Mouse (Mus musculus) MEL (cell line): ENCODE data around the gene Zyg11a. TPM values are rescaled to one million over a fixed set of nuclear protein-coding genes. Genes with fewer than 3 reads are reported as not detected.

Experiments
- DNase-seq: peaks from one replicate; pipeline ENCODE4 v3.0.0; 2011; ENCODE audit warnings: low read depth, low spot score
- H3K27ac ChIP-seq: 2 replicates; pipeline ENCODE4 v1.5.1; 2012; ENCODE audit warnings: low read depth, mild to moderate bottlenecking, control low read depth, low read length, moderate library complexity; ENCODE audit not compliant: control insufficient read depth
- H3K27me3 ChIP-seq, 2 experiments: fragments of 150-350 bp in 1 of 2; sonication (generic) in 1 of 2; 2 replicates each; pipeline ENCODE4 v1.6.1; 2012; ENCODE audit warnings: low read length in 2 of 2, mild to moderate bottlenecking in 2 of 2, improper control_type of control experiment in 1 of 2, moderate library complexity in 1 of 2; ENCODE audit not compliant: insufficient read depth in 2 of 2, control insufficient read depth in 1 of 2
- H3K36me3 ChIP-seq, 2 experiments: 2 replicates each; pipeline ENCODE4 v1.6.1; 2012 to 2014; ENCODE audit warnings: low read length in 2 of 2, improper control_type of control experiment in 1 of 2, inconsistent platforms in 1 of 2, mild to moderate bottlenecking in 1 of 2; ENCODE audit not compliant: insufficient read depth in 2 of 2, control insufficient read depth in 1 of 2
- H3K4me1 ChIP-seq, 2 experiments: fragments of 150-350 bp in 1 of 2; sonication (generic) in 1 of 2; 2 replicates each; pipeline ENCODE4 v1.6.1; 2012; ENCODE audit warnings: low read length in 2 of 2, improper control_type of control experiment in 1 of 2, mild to moderate bottlenecking in 1 of 2; ENCODE audit not compliant: insufficient read depth in 2 of 2, control insufficient read depth in 1 of 2
- H3K4me3 ChIP-seq, 2 experiments: fragments of 150-350 bp in 1 of 2; sonication (generic) in 1 of 2; 2 replicates each; pipeline ENCODE4 v1.5.1; 2012; ENCODE audit warnings: low read depth in 2 of 2, low read length in 2 of 2, mild to moderate bottlenecking in 2 of 2, moderate library complexity in 2 of 2, control low read depth in 1 of 2, improper control_type of control experiment in 1 of 2; ENCODE audit not compliant: control insufficient read depth in 1 of 2, insufficient read depth in 1 of 2
- H3K79me2 ChIP-seq: 2 replicates; pipeline ENCODE4 v1.6.1; 2012; ENCODE audit warnings: mild to moderate bottlenecking, low read length, moderate library complexity; ENCODE audit not compliant: control insufficient read depth, poor library complexity, insufficient read depth
- H3K9ac ChIP-seq: 2 replicates; pipeline ENCODE4 v1.6.1; 2012; ENCODE audit warnings: low read depth, mild to moderate bottlenecking, control low read depth, low read length, moderate library complexity; ENCODE audit not compliant: control insufficient read depth, poor library complexity, severe bottlenecking
- H3K9me3 ChIP-seq: fragments of 150-350 bp; sonication (generic); replicated peaks from 2 replicates; pipeline ENCODE4 v1.6.1; 2012; ENCODE audit warnings: mild to moderate bottlenecking, low read length, improper control_type of control experiment, moderate library complexity; ENCODE audit not compliant: insufficient read depth
- CHD2 ChIP-seq: IDR thresholded peaks from 2 replicates; pipeline ENCODE4 v1.6.1; 2011; ENCODE audit warnings: low read length, improper control_type of control experiment
- CTCF ChIP-seq, 3 experiments: IDR thresholded peaks in 2 of 3; conservative IDR thresholded peaks in 1 of 3; 2 replicates each; pipeline ENCODE4 v1.5.1; 2011 to 2012; ENCODE audit warnings: low read length in 3 of 3, low read depth in 2 of 3, mild to moderate bottlenecking in 2 of 3, improper control_type of control experiment in 1 of 3, inconsistent platforms in 1 of 3, mixed read lengths in 1 of 3, moderate library complexity in 1 of 3; ENCODE audit not compliant: control insufficient read depth in 1 of 3, insufficient read depth in 1 of 3, poor library complexity in 1 of 3, severe bottlenecking in 1 of 3
- GATA1 ChIP-seq: IDR thresholded peaks from 2 replicates; pipeline ENCODE4 v1.6.1; 2011; ENCODE audit warnings: low read depth, low read length, improper control_type of control experiment
- KAT2A ChIP-seq: conservative IDR thresholded peaks from 2 replicates; pipeline ENCODE4 v1.6.1; 2012; ENCODE audit warnings: low read depth, low read length, improper control_type of control experiment, inconsistent platforms
- MAZ ChIP-seq: IDR thresholded peaks from 2 replicates; pipeline ENCODE4 v1.6.1; 2012; ENCODE audit warnings: low read depth, mild to moderate bottlenecking, inconsistent platforms, low read length, improper control_type of control experiment
- MYB ChIP-seq: IDR thresholded peaks from 2 replicates; pipeline ENCODE4 v1.6.1; 2011; ENCODE audit warnings: mild to moderate bottlenecking, low read depth, low read length, improper control_type of control experiment
- NELFE ChIP-seq: IDR thresholded peaks from 2 replicates; pipeline ENCODE4 v1.6.1; 2011; ENCODE audit warnings: low read depth, low read length, improper control_type of control experiment
- POLR2A ChIP-seq, 2 experiments: IDR thresholded peaks; 2 replicates each; pipeline ENCODE4 v1.6.1; 2011 to 2012; ENCODE audit warnings: low read length in 2 of 2, mild to moderate bottlenecking in 2 of 2, control low read depth in 1 of 2, improper control_type of control experiment in 1 of 2, low read depth in 1 of 2, moderate library complexity in 1 of 2; ENCODE audit not compliant: control insufficient read depth in 1 of 2, insufficient read depth in 1 of 2, poor library complexity in 1 of 2
- POLR2AphosphoS2 ChIP-seq: IDR thresholded peaks from 2 replicates; pipeline ENCODE4 v1.6.1; 2011; ENCODE audit warnings: low read length, improper control_type of control experiment
- POLR2AphosphoS5 ChIP-seq: IDR thresholded peaks from 2 replicates; pipeline ENCODE4 v1.6.1; 2012; ENCODE audit warnings: low read depth, borderline replicate concordance, mild to moderate bottlenecking, inconsistent platforms, low read length, moderate library complexity, mixed read lengths
- RAD21 ChIP-seq: IDR thresholded peaks from 2 replicates; pipeline ENCODE4 v1.6.1; 2011; ENCODE audit warnings: mild to moderate bottlenecking, low read depth, low read length, improper control_type of control experiment
- RCOR1 ChIP-seq: IDR thresholded peaks from 2 replicates; pipeline ENCODE4 v1.6.1; 2012; ENCODE audit warnings: low read depth, mild to moderate bottlenecking, inconsistent platforms, low read length, improper control_type of control experiment
- USF2 ChIP-seq, 2 experiments: IDR thresholded peaks; 2 replicates each; pipeline ENCODE4 v1.6.1; 2011 to 2012; ENCODE audit warnings: improper control_type of control experiment in 2 of 2, low read length in 2 of 2, borderline replicate concordance in 1 of 2, inconsistent platforms in 1 of 2, low read depth in 1 of 2, mild to moderate bottlenecking in 1 of 2; ENCODE audit not compliant: insufficient read depth in 1 of 2
- ZC3H11A ChIP-seq: IDR thresholded peaks from 2 replicates; pipeline ENCODE4 v1.6.1; 2012; ENCODE audit warnings: low read depth, mild to moderate bottlenecking, inconsistent platforms, low read length, improper control_type of control experiment
- polyA plus RNA-seq, 2 experiments: library from polyadenylated mRNA; stranded (reverse) in 1 of 2; unstranded in 1 of 2; fragments of >175 nt in 1 of 2; fragments of >200 nt in 1 of 2; gene quantifications; 2 replicates each; pipeline versions ENCODE4 v1.2.1 to v1.2.4; 2012; ENCODE audit warnings: low replicate concordance in 2 of 2, low read depth in 1 of 2; ENCODE audit not compliant: insufficient read length in 2 of 2, insufficient read depth in 1 of 2, missing spikeins in 1 of 2
- total RNA-seq: library from RNA; depleted of rRNA; stranded (reverse); fragments of 300-350 nt; gene quantifications from 2 replicates; pipeline ENCODE4 v1.2.3, GENCODE M21; 2012; rRNA removed

Gene Zyg11a
- total RNA-seq (not detected in 2 replicates), polyA plus RNA-seq (under 1 TPM in 1 of 2 experiments, not detected in 1; 0.18 TPM)

GRCm38 (mm10) chr4:108217332-108218179, at the start of gene Zyg11a:
TSS of gene Zyg11a (minus strand) at chr4:108218048.
- H3K9me3 ChIP-seq = no peaks in the 10 kb centered on the region
- H3K27ac ChIP-seq = no peak within 1 kb of the TSS
- peaks cover 0 to 2% of the 10 kb centered on the region in 2 experiments; a peak in 2 of 4 replicates for H3K27me3 ChIP-seq
- DNase-seq = no peak
- H3K4me1 ChIP-seq = no peaks in the 10 kb centered on the region
- H3K36me3 ChIP-seq = no peaks in the 10 kb centered on the region
- no peak within 1 kb of the TSS for H3K9ac ChIP-seq
- H3K4me3 ChIP-seq = no peak within 1 kb of the TSS
- no peak for TF ChIP-seq RCOR1
- TF ChIP-seq MAZ = no peak
- no peak for TF ChIP-seq ZC3H11A
- TF ChIP-seq CHD2 = no peak
- no peak for TF ChIP-seq POLR2A (IDR thresholded peaks at IDR 0.05; ENCODE audit: control insufficient read depth in 1 of 2, insufficient read depth in 1 of 2, low read depth in 1 of 2, low read length in 2 of 2, poor library complexity in 1 of 2)
- no peak for TF ChIP-seq POLR2AphosphoS2
- TF ChIP-seq KAT2A = no peak
- no peak for TF ChIP-seq USF2 (IDR thresholded peaks at IDR 0.05; ENCODE audit: borderline replicate concordance in 1 of 2, insufficient read depth in 1 of 2, low read depth in 1 of 2, low read length in 2 of 2)
- H3K79me2 ChIP-seq = no peaks in the 10 kb centered on the region

GRCm38 (mm10) chr4:108265774-108266173, 47.9 kb upstream of the Zyg11a start:
- Histone ChIP-seq H3K27me3 (no peaks in the 10 kb centered on the region), H3K36me3 (peaks cover 0 to 9% of the 10 kb centered on the region in 2 experiments; a peak in 2 of 4 replicates), H3K4me1 (no peaks in the 10 kb centered on the region), H3K9ac (no peak overlapping the region), H3K4me3 (no peak overlapping the region), H3K9me3 (no peaks in the 10 kb centered on the region), H3K27ac (no peak overlapping the region), H3K79me2 (no peaks in the 10 kb centered on the region)
- DNase-seq = no peak
- no peak for TF ChIP-seq RCOR1
- no peak for TF ChIP-seq MYB
- TF ChIP-seq ZC3H11A = no peak
- TF ChIP-seq POLR2AphosphoS5 = no peak
- TF ChIP-seq GATA1 = no peak
- no peak for TF ChIP-seq USF2 (IDR thresholded peaks at IDR 0.05; ENCODE audit: borderline replicate concordance in 1 of 2, insufficient read depth in 1 of 2, low read depth in 1 of 2, low read length in 2 of 2)
- no peak for TF ChIP-seq RAD21

- no peaks in the 10 kb centered on the region for H3K9me3 ChIP-seq
- no peak overlapping the region for H3K4me3 ChIP-seq
- H3K27ac ChIP-seq = no peak overlapping the region
- peaks cover 4 to 7% of the 10 kb centered on the region in 2 experiments for H3K36me3 ChIP-seq
- TF ChIP-seq NELFE (no peak), CTCF (IDR thresholded peaks at IDR 0.05 in 2 of 3, conservative IDR thresholded peaks at IDR 0.05 in 1 of 3; ENCODE audit: control insufficient read depth in 1 of 3, insufficient read depth in 1 of 3, low read depth in 2 of 3, low read length in 3 of 3, poor library complexity in 1 of 3, severe bottlenecking in 1 of 3) (peak in 2 of 3 experiments; percentile 28 to 33; a peak in 3 of 6 replicates)
- no peak for DNase-seq
- no peaks in the 10 kb centered on the region for H3K79me2 ChIP-seq
- no peaks in the 10 kb centered on the region for H3K27me3 ChIP-seq
- no peak overlapping the region for H3K9ac ChIP-seq
- H3K4me1 ChIP-seq = peaks cover 0 to 4% of the 10 kb centered on the region in 2 experiments; a peak in 2 of 4 replicates
Measured at GRCm38 (mm10) chr4:108253317-108253716, 35.5 kb upstream of the Zyg11a start.
